Mouse (Mus musculus): ENCODE measurements around the gene Maip1. TPM values are rescaled to one million over a fixed set of nuclear protein-coding genes. Genes with fewer than 3 reads are reported as not detected.
A peak's percentile ranks its signal among the peaks of the same experiment; 100 is the strongest.

Maip1 gene
- polyA plus RNA-seq, 2 experiments = 10.6 to 15.4 TPM

GRCm38 (mm10) chr1:57400877-57401276 is 5.3 kb upstream of the Maip1 start:
- peaks cover 5% of the 10 kb centered on the region; the same call in 1 of the 2 replicates for H3K4me1 ChIP-seq (ENCODE audit: control insufficient read depth, insufficient read depth, low read length)
- H3K4me3 ChIP-seq (replicated peaks; ENCODE audit: low read length) = no peak overlapping the region
- H3K36me3 ChIP-seq (ENCODE audit: control insufficient read depth, insufficient read depth, low read length) = peaks cover 33% of the 10 kb centered on the region
- H3K9ac ChIP-seq (ENCODE audit: low read depth, low read length, severe bottlenecking) = no peak overlapping the region
- WGBS = 86% methylated on average over 2 of the region's 2 CpGs
- no peaks in the 10 kb centered on the region for H3K9me3 ChIP-seq (ENCODE audit: control insufficient read depth, low read length)
- no peak overlapping the region for H3K27ac ChIP-seq (replicated peaks; ENCODE audit: low read depth, low read length)
- no peak overlapping the region for H3K4me2 ChIP-seq (replicated peaks; ENCODE audit: low read depth, low read length, severe bottlenecking)
- ATAC-seq (ENCODE audit: low FRiP score, low read depth) (no peak), DNase-seq (ENCODE audit: low spot score) (no peak)
- TF ChIP-seq POLR2A (IDR thresholded peaks at IDR 0.05; ENCODE audit: borderline replicate concordance, extremely low read depth, insufficient read depth, insufficient read length) = no peak
- H3K27me3 ChIP-seq (ENCODE audit: control insufficient read depth, insufficient read depth, low read length) = no peaks in the 10 kb centered on the region

DNA sequence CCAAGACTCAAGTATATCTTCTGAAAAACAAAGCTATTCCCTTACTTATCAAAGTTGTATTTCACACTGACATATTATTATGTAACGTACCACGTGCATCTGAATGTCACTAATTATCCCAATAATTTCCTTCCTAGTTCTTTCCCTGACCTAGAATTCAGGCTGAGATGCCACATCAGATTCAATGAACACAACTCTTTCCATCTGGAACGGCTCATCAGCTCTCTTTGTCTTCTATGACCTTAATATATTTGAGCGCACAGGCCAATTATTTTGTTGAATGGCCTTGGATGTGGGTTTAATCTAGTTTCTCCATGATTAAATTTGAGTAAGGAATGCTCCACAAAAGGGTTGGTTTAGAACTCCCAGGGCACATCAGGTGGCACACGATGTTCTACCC is 4.0 kb upstream of the Maip1 start:
- no peak overlapping the region for H3K9ac ChIP-seq (ENCODE audit: low read depth, low read length, severe bottlenecking)
- H3K27ac ChIP-seq (replicated peaks; ENCODE audit: low read depth, low read length) = no peak overlapping the region
- no peak overlapping the region for H3K4me2 ChIP-seq (replicated peaks; ENCODE audit: low read depth, low read length, severe bottlenecking)
- no peaks in the 10 kb centered on the region for H3K27me3 ChIP-seq (ENCODE audit: control insufficient read depth, insufficient read depth, low read length)
- no peak overlapping the region for H3K4me3 ChIP-seq (replicated peaks; ENCODE audit: low read length)
- DNase-seq (ENCODE audit: low spot score) = no peak
- peaks cover 5% of the 10 kb centered on the region; the same call in 1 of the 2 replicates for H3K4me1 ChIP-seq (ENCODE audit: control insufficient read depth, insufficient read depth, low read length)
- 92% methylated on average over 5 of the region's 5 CpGs for WGBS
- H3K36me3 ChIP-seq (ENCODE audit: control insufficient read depth, insufficient read depth, low read length) = peaks cover 23% of the 10 kb centered on the region
- no peak for TF ChIP-seq POLR2A (IDR thresholded peaks at IDR 0.05; ENCODE audit: borderline replicate concordance, extremely low read depth, insufficient read depth, insufficient read length)
- ATAC-seq (ENCODE audit: low FRiP score, low read depth) = no peak
- no peaks in the 10 kb centered on the region for H3K9me3 ChIP-seq (ENCODE audit: control insufficient read depth, low read length)

- peaks cover 28% of the 10 kb centered on the region for H3K36me3 ChIP-seq (ENCODE audit: control insufficient read depth, insufficient read depth, low read length)
- TF ChIP-seq POLR2A (IDR thresholded peaks at IDR 0.05; ENCODE audit: borderline replicate concordance, extremely low read depth, insufficient read depth, insufficient read length) = no peak
- H3K27me3 ChIP-seq (ENCODE audit: control insufficient read depth, insufficient read depth, low read length) = no peaks in the 10 kb centered on the region
- DNase-seq (ENCODE audit: low spot score) (no peak), ATAC-seq (ENCODE audit: low FRiP score, low read depth) (no peak)
- WGBS = 80% methylated on average over 2 of the region's 2 CpGs
- no peak overlapping the region for H3K27ac ChIP-seq (replicated peaks; ENCODE audit: low read depth, low read length)
- H3K4me3 ChIP-seq (replicated peaks; ENCODE audit: low read length) = no peak overlapping the region
- H3K9ac ChIP-seq (ENCODE audit: low read depth, low read length, severe bottlenecking) = no peak overlapping the region
- no peaks in the 10 kb centered on the region for H3K9me3 ChIP-seq (ENCODE audit: control insufficient read depth, low read length)
- H3K4me1 ChIP-seq (ENCODE audit: control insufficient read depth, insufficient read depth, low read length) = peaks cover 22% of the 10 kb centered on the region
- H3K4me2 ChIP-seq (replicated peaks; ENCODE audit: low read depth, low read length, severe bottlenecking) = no peak overlapping the region; the same call in 1 of the 2 replicates
Observed at GRCm38 (mm10) chr1:57408994-57409393, 2.9 kb downstream of the Maip1 start.

- Histone ChIP-seq H3K4me3 (replicated peaks; ENCODE audit: low read length) (no peak overlapping the region), H3K4me1 (ENCODE audit: control insufficient read depth, insufficient read depth, low read length) (peaks cover 8% of the 10 kb centered on the region; the same call in 1 of the 2 replicates), H3K36me3 (ENCODE audit: control insufficient read depth, insufficient read depth, low read length) (peaks cover 50% of the 10 kb centered on the region), H3K4me2 (replicated peaks; ENCODE audit: low read depth, low read length, severe bottlenecking) (no peak overlapping the region), H3K9ac (ENCODE audit: low read depth, low read length, severe bottlenecking) (no peak overlapping the region), H3K27me3 (ENCODE audit: control insufficient read depth, insufficient read depth, low read length) (no peaks in the 10 kb centered on the region), H3K27ac (replicated peaks; ENCODE audit: low read depth, low read length) (no peak overlapping the region), H3K9me3 (ENCODE audit: control insufficient read depth, low read length) (no peaks in the 10 kb centered on the region)
- ATAC-seq (ENCODE audit: low FRiP score, low read depth) (no peak), DNase-seq (ENCODE audit: low spot score) (no peak)
- WGBS = 93% methylated on average over 2 of the region's 2 CpGs
- TF ChIP-seq POLR2A (IDR thresholded peaks at IDR 0.05; ENCODE audit: borderline replicate concordance, extremely low read depth, insufficient read depth, insufficient read length) = no peak
Observed at GRCm38 (mm10) chr1:57413397-57413796, 7.3 kb downstream of the Maip1 start.

DNA sequence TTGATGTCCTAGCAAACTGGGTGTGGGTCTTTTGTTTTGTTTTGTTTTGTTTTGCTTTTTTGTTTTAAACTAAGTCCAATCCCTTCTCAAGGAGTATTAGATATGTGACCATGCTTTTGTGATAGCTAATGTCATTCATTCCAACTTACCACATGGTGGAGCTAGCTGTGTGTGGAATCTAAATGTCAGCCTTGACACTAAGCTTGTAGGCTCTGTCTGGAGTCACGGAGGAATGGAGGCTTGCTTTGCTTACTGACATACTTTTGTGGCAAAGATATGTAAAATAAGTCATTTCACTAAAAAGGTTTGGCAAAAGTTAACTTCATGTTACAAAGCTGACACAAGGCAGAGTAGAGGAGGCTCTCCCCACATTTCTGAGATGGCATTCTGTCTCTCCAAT is 17.6 kb downstream of the Maip1 start:
- DNase-seq (ENCODE audit: low spot score) (peak; percentile 89), ATAC-seq (ENCODE audit: low FRiP score, low read depth) (peak; percentile 56; the same call in 1 of the 2 replicates)
- H3K4me3 ChIP-seq (replicated peaks; ENCODE audit: low read length) = no peak overlapping the region
- no peaks in the 10 kb centered on the region for H3K9me3 ChIP-seq (ENCODE audit: control insufficient read depth, low read length)
- H3K27ac ChIP-seq (replicated peaks; ENCODE audit: low read depth, low read length) = no peak overlapping the region
- H3K27me3 ChIP-seq (ENCODE audit: control insufficient read depth, insufficient read depth, low read length) = no peaks in the 10 kb centered on the region
- WGBS = 2% methylated on average over 1 of the region's 1 CpGs
- TF ChIP-seq POLR2A (IDR thresholded peaks at IDR 0.05; ENCODE audit: borderline replicate concordance, extremely low read depth, insufficient read depth, insufficient read length) = no peak
- H3K36me3 ChIP-seq (ENCODE audit: control insufficient read depth, insufficient read depth, low read length) = no peaks in the 10 kb centered on the region
- H3K4me2 ChIP-seq (replicated peaks; ENCODE audit: low read depth, low read length, severe bottlenecking) = no peak overlapping the region
- no peak overlapping the region for H3K9ac ChIP-seq (ENCODE audit: low read depth, low read length, severe bottlenecking)
- no peaks in the 10 kb centered on the region for H3K4me1 ChIP-seq (ENCODE audit: control insufficient read depth, insufficient read depth, low read length)

Measured in limb, embryonic 14.5 days (tissue).